Mouse (Mus musculus) bone marrow, adult 2 months (tissue): ENCODE measurements around the gene Acp4.

Experiments
- CTCF ChIP-seq: fragments of 200-500 bp; IDR thresholded peaks from 2 replicates; pipeline ENCODE4 v1.5.1; 2011; ENCODE audit warnings: low read length, control low read depth; ENCODE audit not compliant: control insufficient read depth, insufficient read depth
- POLR2A ChIP-seq: fragments of 200-500 bp; IDR thresholded peaks from 2 replicates; pipeline ENCODE4 v1.6.1; 2011; ENCODE audit warnings: low read depth, mild to moderate bottlenecking, control low read depth, low read length, borderline replicate concordance; ENCODE audit not compliant: control insufficient read depth

- TF ChIP-seq POLR2A = no peak
- TF ChIP-seq CTCF = no peak
Observed at GRCm38 (mm10) chr7:44306516-44307240, 49.5 kb upstream of the Acp4 start, which contains the start of gene Clec11a.
